Mouse (Mus musculus): Measurements from ENCODE around the gene Zc4h2. TPM values are rescaled to one million over a fixed set of nuclear protein-coding genes. Genes with fewer than 3 reads are reported as not detected.

Zc4h2 gene
- 1.1 TPM for polyA plus RNA-seq (2015; fragmentation: Illumina TruSeq; extraction: RNeasy Lipid Tissue Mini Kit (QIAGEN cat#74804); ENCODE audit: insufficient read depth, low read depth, low replicate concordance)

DNA sequence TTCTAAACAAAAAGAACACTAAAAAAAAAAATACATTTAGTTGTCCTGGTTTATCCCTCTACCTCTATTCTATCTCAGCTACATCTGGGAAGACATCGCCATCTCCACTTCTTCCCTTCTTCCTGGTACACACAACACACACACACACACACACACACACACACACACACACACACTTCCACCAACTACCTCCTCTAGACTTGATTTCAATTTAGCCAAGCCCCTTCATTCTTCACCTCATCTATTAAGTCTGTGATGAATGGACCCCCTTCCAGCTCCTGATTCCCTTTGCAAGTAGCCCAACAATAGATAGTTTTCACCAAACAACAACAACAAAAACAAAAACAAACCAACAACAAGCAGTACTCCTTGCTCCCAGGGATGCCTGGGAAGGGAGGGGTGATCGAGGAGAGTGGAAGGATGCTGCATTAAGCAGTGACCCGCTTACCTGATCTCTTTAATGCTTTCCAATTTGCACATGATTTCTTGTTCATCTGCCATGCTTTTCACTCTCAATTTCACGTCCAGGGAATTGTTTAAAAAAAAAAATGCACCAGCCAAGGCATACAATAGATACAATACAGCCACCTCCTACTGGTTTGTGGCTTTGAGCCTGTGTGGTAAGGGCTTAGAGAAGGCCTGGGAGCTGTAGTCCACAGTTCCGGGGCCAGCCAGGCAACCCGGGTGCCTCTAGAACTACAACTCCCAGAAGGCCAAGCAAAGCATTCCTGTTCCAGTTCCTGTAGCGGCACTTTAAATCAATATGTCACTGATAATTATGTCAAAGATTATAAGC lies at the start of gene Zc4h2:
Gene Zc4h2, minus strand, starts transcription at position 706 of the 796 bp plus-strand sequence.

Other genes starting within 250 kb of the Zc4h2 start
- 1.4 TPM for gene Amer1, start 213.6 kb downstream of the Zc4h2 start, polyA plus RNA-seq (2015; fragmentation: Illumina TruSeq; extraction: RNeasy Lipid Tissue Mini Kit (QIAGEN cat#74804); ENCODE audit: insufficient read depth, low read depth, low replicate concordance)
- not detected for gene Asb12, start 100.5 kb downstream of the Zc4h2 start, polyA plus RNA-seq (2015; fragmentation: Illumina TruSeq; extraction: RNeasy Lipid Tissue Mini Kit (QIAGEN cat#74804); ENCODE audit: insufficient read depth, low read depth, low replicate concordance)
- gene Pfn5, start 100.4 kb downstream of the Zc4h2 start, polyA plus RNA-seq (2015; fragmentation: Illumina TruSeq; extraction: RNeasy Lipid Tissue Mini Kit (QIAGEN cat#74804); ENCODE audit: insufficient read depth, low read depth, low replicate concordance), result not detected
- gene Zc3h12b, start 53.2 kb upstream of the Zc4h2 start, polyA plus RNA-seq (2015; fragmentation: Illumina TruSeq; extraction: RNeasy Lipid Tissue Mini Kit (QIAGEN cat#74804); ENCODE audit: insufficient read depth, low read depth, low replicate concordance), result 0.37 TPM

All from pancreas, adult 10 weeks (tissue).